Mouse (Mus musculus): ENCODE results near the gene Ly6g5b. TPM values are rescaled to one million over a fixed set of nuclear protein-coding genes. Genes with fewer than 3 reads are reported as not detected.
"Not testable (repeated sequence)": the region's sequence is repeated elsewhere in the genome, so short reads cannot be mapped to it uniquely, and the experiment has no call there.

Gene Ly6g5b
- polyA plus RNA-seq, 1 experiment, result 0.03 TPM

DNA sequence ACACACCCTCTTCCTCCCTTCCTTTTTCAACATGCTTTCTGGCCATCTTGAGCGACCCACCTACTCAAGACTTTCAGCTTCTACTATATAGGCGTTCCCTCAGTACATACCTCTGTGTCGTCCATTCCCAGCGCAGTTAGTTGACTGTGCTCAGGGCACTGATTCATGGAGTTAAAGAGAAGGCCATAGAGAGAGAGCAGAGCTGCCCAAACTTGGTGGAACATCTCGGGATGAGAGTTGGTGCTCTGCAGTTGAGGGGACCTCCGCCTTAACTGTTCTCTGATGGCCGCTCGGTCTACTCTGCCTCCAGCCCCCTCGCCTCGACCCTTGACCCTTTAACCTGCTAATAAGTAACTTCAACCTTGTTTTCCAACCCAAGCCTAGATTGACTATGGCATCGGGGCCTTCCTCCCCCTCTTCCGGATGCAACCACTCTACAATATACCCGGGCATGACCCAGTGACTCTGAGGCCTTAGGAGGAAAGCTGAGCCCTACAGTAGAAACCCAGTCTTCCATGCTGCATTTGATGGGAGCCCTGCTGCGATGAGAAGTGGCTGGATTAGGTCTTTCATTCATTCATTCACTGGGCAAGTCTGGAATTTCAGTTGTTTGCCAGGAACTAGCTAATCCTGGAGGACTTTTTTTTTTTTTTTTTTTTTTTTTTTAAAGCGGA lies 16.4 kb upstream of the Ly6g5b start, which contains the start of gene Apom:
Gene Apom (minus strand): TSS at position 551 of the 674 bp plus-strand sequence.
- H3K4me3 ChIP-seq (replicated peaks), result peak within 1 kb of the TSS; percentile 44

DNA sequence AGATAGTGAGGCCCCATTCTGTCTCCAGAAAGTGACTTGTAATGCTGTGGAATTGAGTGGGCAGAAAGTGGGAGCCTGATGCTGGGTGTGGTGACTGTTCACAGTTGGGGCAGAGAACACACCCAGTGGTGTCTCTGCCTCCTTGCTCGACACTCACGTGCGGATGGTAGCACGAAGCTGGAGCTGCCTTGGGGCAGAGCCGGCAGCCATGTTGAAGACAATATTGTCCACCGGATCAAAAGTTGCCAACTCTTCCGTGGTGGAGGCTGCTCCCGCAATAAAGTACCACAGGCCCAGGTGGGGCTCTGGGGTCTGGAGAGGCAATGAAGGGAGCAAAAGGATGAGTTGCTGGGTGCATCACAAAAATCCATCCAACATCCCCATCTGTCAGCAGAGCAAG lies 15.8 kb upstream of the Ly6g5b start:
- no peaks in the 10 kb centered on the region for H3K9me3 ChIP-seq (ENCODE audit: control insufficient read depth, low read length)
- peaks cover 25% of the 10 kb centered on the region for H3K36me3 ChIP-seq (ENCODE audit: control insufficient read depth)
- H3K4me1 ChIP-seq (ENCODE audit: control insufficient read depth), result peaks cover 40% of the 10 kb centered on the region
- TF ChIP-seq GATA1 (IDR thresholded peaks at IDR 0.05; ENCODE audit: low read length), result no peak
- TF ChIP-seq TAL1 (IDR thresholded peaks at IDR 0.05; ENCODE audit: low read length), result no peak
- H3K27me3 ChIP-seq (ENCODE audit: control insufficient read depth), result no peaks in the 10 kb centered on the region
- H3K4me3 ChIP-seq (replicated peaks), result peak overlapping the region; percentile 44

More for the DNA sequence above, 16.4 kb upstream of the Ly6g5b start, which contains the start of gene Apom:
- peaks cover 26% of the 10 kb centered on the region for H3K36me3 ChIP-seq (ENCODE audit: control insufficient read depth)
- no peak for TF ChIP-seq TAL1 (IDR thresholded peaks at IDR 0.05; ENCODE audit: low read length)
- TF ChIP-seq GATA1 (IDR thresholded peaks at IDR 0.05; ENCODE audit: low read length), result no peak
- peaks cover 40% of the 10 kb centered on the region for H3K4me1 ChIP-seq (ENCODE audit: control insufficient read depth)
- no peaks in the 10 kb centered on the region for H3K27me3 ChIP-seq (ENCODE audit: control insufficient read depth)
- no peaks in the 10 kb centered on the region for H3K9me3 ChIP-seq (ENCODE audit: control insufficient read depth, low read length)

DNA sequence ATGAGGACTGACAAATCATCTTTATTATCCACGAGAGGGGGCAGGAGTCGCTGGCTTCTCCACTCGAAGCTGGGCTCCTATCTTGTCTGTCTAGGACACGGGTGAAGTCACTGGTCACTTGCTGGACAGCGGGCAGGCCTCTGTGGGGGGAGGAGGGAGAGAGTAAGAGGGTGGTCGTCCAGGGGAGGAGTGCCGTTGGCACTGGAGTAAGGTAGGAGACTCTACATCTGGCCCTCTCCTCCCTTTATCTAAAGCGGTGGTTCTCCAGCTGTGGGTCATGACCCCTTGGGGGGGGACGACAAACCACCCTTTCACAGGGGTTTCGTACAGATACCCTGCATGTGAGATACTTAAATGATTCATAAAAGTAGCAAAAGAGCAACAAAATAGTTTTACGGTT lies 13.8 kb upstream of the Ly6g5b start:
- H3K4me1 ChIP-seq (ENCODE audit: control insufficient read depth), result peaks cover 49% of the 10 kb centered on the region
- no peaks in the 10 kb centered on the region for H3K27me3 ChIP-seq (ENCODE audit: control insufficient read depth)
- no peak overlapping the region for H3K4me3 ChIP-seq (replicated peaks)
- peaks cover 41% of the 10 kb centered on the region for H3K36me3 ChIP-seq (ENCODE audit: control insufficient read depth)
- TF ChIP-seq TAL1 (IDR thresholded peaks at IDR 0.05; ENCODE audit: low read length) (no peak), GATA1 (IDR thresholded peaks at IDR 0.05; ENCODE audit: low read length) (no peak)
- H3K9me3 ChIP-seq (ENCODE audit: control insufficient read depth, low read length), result no peaks in the 10 kb centered on the region

DNA sequence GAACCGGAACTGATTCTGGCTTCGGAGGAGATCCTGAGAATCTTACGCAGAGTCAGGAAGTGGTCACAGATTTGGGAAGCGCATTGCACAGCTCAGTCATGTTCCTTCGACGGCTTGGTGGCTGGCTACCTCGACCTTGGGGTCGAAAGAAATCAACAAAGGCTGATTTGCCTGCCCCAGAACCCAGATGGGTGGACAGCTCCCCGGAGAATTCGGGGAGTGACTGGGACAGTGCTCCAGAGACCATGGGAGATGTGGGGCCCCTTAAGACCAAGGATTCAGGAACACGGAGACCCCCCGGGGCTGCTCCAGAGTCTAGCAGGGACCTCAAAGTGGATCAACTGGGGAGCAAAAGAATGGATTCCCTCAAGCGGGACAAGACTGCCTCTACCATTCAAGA lies 11.8 kb upstream of the Ly6g5b start:
- H3K36me3 ChIP-seq (ENCODE audit: control insufficient read depth), result peaks cover 55% of the 10 kb centered on the region
- H3K4me3 ChIP-seq (replicated peaks), result peak overlapping the region; percentile 63
- H3K9me3 ChIP-seq (ENCODE audit: control insufficient read depth, low read length), result no peaks in the 10 kb centered on the region
- H3K27me3 ChIP-seq (ENCODE audit: control insufficient read depth), result no peaks in the 10 kb centered on the region
- no peak for TF ChIP-seq GATA1 (IDR thresholded peaks at IDR 0.05; ENCODE audit: low read length)
- TF ChIP-seq TAL1 (IDR thresholded peaks at IDR 0.05; ENCODE audit: low read length), result no peak
- peaks cover 64% of the 10 kb centered on the region for H3K4me1 ChIP-seq (ENCODE audit: control insufficient read depth)

DNA sequence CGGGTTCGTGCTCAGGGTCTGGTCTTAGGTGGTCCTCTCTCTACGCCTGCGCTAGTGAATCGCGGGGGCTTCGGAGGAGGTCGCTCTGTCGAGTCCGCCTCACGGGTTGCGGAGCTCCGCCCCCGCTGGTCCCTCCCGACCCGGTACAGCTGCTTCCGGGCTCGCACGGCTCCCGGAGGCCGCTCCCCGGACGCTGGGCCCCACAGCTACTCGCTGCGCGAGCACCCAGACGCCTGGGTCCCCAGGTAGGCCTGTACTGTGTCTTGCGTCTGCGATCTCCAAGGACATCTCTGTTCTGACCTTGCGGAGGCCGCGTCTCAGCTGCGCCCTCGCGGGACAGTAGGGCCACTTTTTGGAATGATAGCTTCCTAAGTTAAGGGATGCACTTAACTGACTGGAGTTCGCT lies 11.0 kb upstream of the Ly6g5b start, which contains the start of gene D17H6S53E:
Gene D17H6S53E (plus strand): TSS at position 168 of the 406 bp plus-strand sequence.
- Histone ChIP-seq H3K27me3 (ENCODE audit: control insufficient read depth) (no peaks in the 10 kb centered on the region), H3K9me3 (ENCODE audit: control insufficient read depth, low read length) (no peaks in the 10 kb centered on the region), H3K4me1 (ENCODE audit: control insufficient read depth) (peaks cover 68% of the 10 kb centered on the region), H3K36me3 (ENCODE audit: control insufficient read depth) (peaks cover 55% of the 10 kb centered on the region), H3K4me3 (replicated peaks) (peak within 1 kb of the TSS; percentile 63)
- TF ChIP-seq TAL1 (IDR thresholded peaks at IDR 0.05; ENCODE audit: low read length), result no peak

DNA sequence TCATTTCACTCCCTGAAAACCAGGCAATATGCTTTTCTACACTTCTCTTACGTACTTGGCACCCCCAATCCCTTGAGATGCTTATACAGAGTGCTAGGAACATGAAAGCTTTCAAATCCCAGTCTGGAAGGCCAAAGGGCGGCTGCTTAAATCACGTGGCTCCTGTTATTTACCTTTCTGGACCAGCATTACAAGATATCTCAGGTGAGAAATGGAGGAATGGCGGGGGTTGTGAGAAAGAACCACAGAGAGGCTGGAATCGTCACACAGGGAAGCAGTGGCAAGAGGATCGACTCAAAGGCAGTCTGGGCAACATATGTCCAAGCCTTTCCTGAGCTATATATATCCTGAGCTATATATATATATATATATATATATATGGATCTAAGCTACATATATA lies 10.3 kb upstream of the Ly6g5b start:
- no peaks in the 10 kb centered on the region for H3K27me3 ChIP-seq (ENCODE audit: control insufficient read depth)
- peak overlapping the region; percentile 63 for H3K4me3 ChIP-seq (replicated peaks)
- H3K9me3 ChIP-seq (ENCODE audit: control insufficient read depth, low read length), result no peaks in the 10 kb centered on the region
- H3K36me3 ChIP-seq (ENCODE audit: control insufficient read depth), result peaks cover 50% of the 10 kb centered on the region
- H3K4me1 ChIP-seq (ENCODE audit: control insufficient read depth), result peaks cover 64% of the 10 kb centered on the region
- no peak for TF ChIP-seq TAL1 (IDR thresholded peaks at IDR 0.05; ENCODE audit: low read length)
- TF ChIP-seq GATA1 (IDR thresholded peaks at IDR 0.05; ENCODE audit: low read length), result no peak

DNA sequence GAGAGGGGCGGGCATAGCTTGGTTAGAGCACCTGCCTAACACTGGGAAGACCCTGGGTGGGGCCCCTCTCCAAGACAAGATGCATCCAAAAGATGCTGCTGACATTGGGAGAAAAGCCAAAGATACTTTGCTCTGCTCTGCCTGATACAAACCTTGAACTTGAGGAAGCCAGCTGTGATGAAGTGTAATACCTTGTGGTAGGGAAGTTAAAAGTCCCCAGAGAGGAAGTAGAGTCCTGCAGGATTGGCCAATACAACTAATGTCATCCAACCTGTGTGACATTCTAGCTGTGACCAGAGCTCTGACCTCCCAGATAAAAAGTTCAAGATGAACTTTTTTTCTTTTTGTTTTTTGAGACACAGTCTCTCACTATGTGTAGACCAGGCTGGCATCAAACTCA lies 9.9 kb upstream of the Ly6g5b start:
- Histone ChIP-seq H3K27me3 (ENCODE audit: control insufficient read depth) (no peaks in the 10 kb centered on the region), H3K36me3 (ENCODE audit: control insufficient read depth) (peaks cover 47% of the 10 kb centered on the region), H3K4me3 (replicated peaks) (no peak overlapping the region), H3K9me3 (ENCODE audit: control insufficient read depth, low read length) (no peaks in the 10 kb centered on the region), H3K4me1 (ENCODE audit: control insufficient read depth) (peaks cover 69% of the 10 kb centered on the region)
- TF ChIP-seq TAL1 (IDR thresholded peaks at IDR 0.05; ENCODE audit: low read length) (no peak), GATA1 (IDR thresholded peaks at IDR 0.05; ENCODE audit: low read length) (no peak)

DNA sequence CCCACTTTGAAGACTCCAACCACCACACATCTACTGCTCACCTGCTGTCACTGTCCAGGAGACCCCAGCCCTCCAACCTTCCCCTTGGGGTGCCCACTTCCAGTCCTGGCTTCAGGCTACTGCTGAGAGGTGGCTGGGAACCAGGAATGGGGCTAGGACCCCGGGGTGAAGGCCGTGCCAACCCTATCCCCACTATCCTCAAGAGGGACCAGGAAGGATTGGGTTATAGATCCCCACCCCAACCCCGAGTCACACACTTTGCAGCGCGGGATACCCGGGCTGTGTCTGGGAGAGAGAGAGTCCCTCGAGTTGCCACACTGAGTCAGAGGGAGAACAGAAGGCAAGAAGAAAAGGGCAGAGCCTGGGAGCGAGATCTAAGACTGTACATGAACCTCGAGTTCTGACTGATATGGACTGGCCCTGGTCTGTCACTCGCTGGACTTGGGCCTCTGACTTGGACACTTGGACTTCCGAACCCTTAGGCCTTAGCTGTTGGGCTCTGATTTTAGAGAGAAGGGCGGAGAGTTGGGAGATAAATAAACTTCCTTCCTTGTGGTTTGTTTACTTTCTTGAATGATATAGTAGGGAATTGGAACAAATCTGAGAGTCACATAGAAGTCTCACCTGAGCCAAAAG lies 9.2 kb upstream of the Ly6g5b start:
- H3K9me3 ChIP-seq (ENCODE audit: control insufficient read depth, low read length); H3K27me3 ChIP-seq (ENCODE audit: control insufficient read depth); H3K4me3 ChIP-seq (replicated peaks): not testable (repeated sequence)
- peaks cover 75% of the 10 kb centered on the region for H3K4me1 ChIP-seq (ENCODE audit: control insufficient read depth)
- peaks cover 48% of the 10 kb centered on the region for H3K36me3 ChIP-seq (ENCODE audit: control insufficient read depth)

DNA sequence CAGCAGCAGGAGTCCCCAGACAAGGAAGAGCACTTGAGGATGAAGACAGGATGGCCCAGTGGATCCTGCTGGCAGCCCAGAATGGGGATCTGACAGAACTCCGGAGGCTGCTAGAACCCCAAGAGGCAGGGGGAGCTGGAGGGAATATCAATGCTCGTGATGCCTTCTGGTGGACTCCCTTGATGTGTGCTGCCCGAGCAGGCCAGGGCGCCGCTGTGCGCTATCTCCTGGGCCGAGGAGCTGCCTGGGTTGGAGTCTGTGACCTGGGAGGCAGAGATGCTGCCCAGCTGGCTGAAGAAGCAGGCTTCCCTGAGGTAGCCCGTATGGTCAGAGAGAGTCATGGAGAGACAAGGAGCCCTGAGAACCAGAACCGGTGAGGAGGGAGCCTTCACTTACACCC lies 8.1 kb upstream of the Ly6g5b start:
- peaks cover 71% of the 10 kb centered on the region for H3K4me1 ChIP-seq (ENCODE audit: control insufficient read depth)

More for the DNA sequence above, 8.1 kb upstream of the Ly6g5b start:
- not testable (repeated sequence) for H3K4me3 ChIP-seq (replicated peaks); H3K27me3 ChIP-seq (ENCODE audit: control insufficient read depth); H3K9me3 ChIP-seq (ENCODE audit: control insufficient read depth, low read length)
- H3K36me3 ChIP-seq (ENCODE audit: control insufficient read depth), result peaks cover 51% of the 10 kb centered on the region

Measured in erythroblast, embryonic 14.5 days (primary cell).